Mouse (Mus musculus) G1E (cell line): ENCODE measurements at regions not wholly inside any gene's neighbourhood (a gene's known extent, or its start where the extent isn't known, plus 50 kb on each side); places are given as distances from the start of the nearest gene placed in this dataset.

Source experiments
- CTCF ChIP-seq: IDR thresholded peaks from 2 replicates; pipeline ENCODE4 v1.5.1; 2012; ENCODE audit warnings: low read depth, low read length, inconsistent platforms, mixed read lengths
- GATA1 ChIP-seq: IDR thresholded peaks from 2 replicates; pipeline ENCODE4 v1.6.1; 2012; ENCODE audit warnings: borderline replicate concordance, low read length, inconsistent platforms, mixed read lengths
- TAL1 ChIP-seq: conservative IDR thresholded peaks from 2 replicates; pipeline ENCODE4 v1.6.1; 2012; ENCODE audit warnings: low read depth, low read length, inconsistent platforms, mixed read lengths

- no peak for TF ChIP-seq CTCF
- no peak for TF ChIP-seq GATA1
- TF ChIP-seq TAL1, result no peak
These were observed 174.0 kb upstream of the Egflam start for GRCm38 (mm10) chr15:7572221-7572620.
